Mouse (Mus musculus) embryonic facial prominence, embryonic 12.5 days (tissue): ENCODE results near the gene St8sia4. TPM values are rescaled to one million over a fixed set of nuclear protein-coding genes. Genes with fewer than 3 reads are reported as not detected.

Source experiments
- ATAC-seq: fragments of 200-750 bp; cut with Nextera tagmentation; 2 replicates; pipeline ENCODE4 v1.8.0; 2017; ENCODE audit not compliant: insufficient number of reproducible peaks, insufficient read depth, low FRiP score, low TSS enrichment
- H3K27ac ChIP-seq: fragments of 300-500 bp; sonication (generic); 2 replicates; pipeline ENCODE4 v1.5.1; 2016; ENCODE audit warnings: mild to moderate bottlenecking
- H3K27me3 ChIP-seq: fragments of 300-500 bp; sonication (generic); 2 replicates; pipeline ENCODE4 v1.6.1; 2016; ENCODE audit warnings: mild to moderate bottlenecking, moderate library complexity
- H3K36me3 ChIP-seq: fragments of 300-500 bp; sonication (generic); 2 replicates; pipeline ENCODE4 v1.6.1; 2016; ENCODE audit warnings: mild to moderate bottlenecking
- H3K4me1 ChIP-seq: fragments of 300-500 bp; sonication (generic); 2 replicates; pipeline ENCODE4 v1.6.1; 2016
- H3K4me2 ChIP-seq: fragments of 300-500 bp; sonication (generic); replicated peaks from 2 replicates; pipeline ENCODE4 v1.6.1; 2016; ENCODE audit warnings: mild to moderate bottlenecking, moderate library complexity
- H3K4me3 ChIP-seq: fragments of 300-500 bp; sonication (generic); 2 replicates; pipeline ENCODE4 v1.5.1; 2016; ENCODE audit warnings: mild to moderate bottlenecking
- H3K9ac ChIP-seq: fragments of 300-500 bp; sonication (generic); 2 replicates; pipeline ENCODE4 v1.6.1; 2016; ENCODE audit warnings: mild to moderate bottlenecking, moderate library complexity
- H3K9me3 ChIP-seq: fragments of 300-500 bp; sonication (generic); 2 replicates; pipeline ENCODE4 v1.6.1; 2016; ENCODE audit warnings: mild to moderate bottlenecking, moderate library complexity
- WGBS: fragments of 180-500 bp; shearing (Covaris S2); methylation state at CpG from one replicate; pipeline ENCODE4 v1.1.7; 2016; 5-methylcytosine and 5-hydroxymethylcytosine counted together
- polyA plus RNA-seq: library from polyadenylated mRNA; unstranded; fragments of >200 nt; fragmentation: Nextera tagmentation; extraction: Ambion mirVana; gene quantifications from 2 replicates; pipeline ENCODE4 v1.2.1, GENCODE M21; 2016

St8sia4 gene
- polyA plus RNA-seq = 6.2 and 6.9 TPM in 2 replicates

- H3K4me1 ChIP-seq = no peaks in the 10 kb centered on the region
- H3K4me3 ChIP-seq = peak within 1 kb of the TSS; percentile 53
- H3K27me3 ChIP-seq = no peaks in the 10 kb centered on the region
- no peak within 1 kb of the TSS; the same call in 1 of the 2 replicates for H3K27ac ChIP-seq
- H3K36me3 ChIP-seq = no peaks in the 10 kb centered on the region
- WGBS = under 1% methylated on average over 52 of the region's 52 CpGs
- peak within 1 kb of the TSS; percentile 55 for H3K9ac ChIP-seq
- ATAC-seq = peak; percentile 96
- H3K4me2 ChIP-seq = peak within 1 kb of the TSS; percentile 76
- no peaks in the 10 kb centered on the region for H3K9me3 ChIP-seq
These were observed at the start of gene St8sia4 for GRCm38 (mm10) chr1:95667435-95668252. Gene St8sia4 (minus strand): TSS chr1:95667571.

- Histone ChIP-seq H3K27ac (no peak overlapping the region), H3K9ac (no peak overlapping the region), H3K27me3 (no peaks in the 10 kb centered on the region), H3K4me1 (no peaks in the 10 kb centered on the region), H3K4me3 (no peak overlapping the region), H3K4me2 (no peak overlapping the region), H3K36me3 (no peaks in the 10 kb centered on the region), H3K9me3 (no peaks in the 10 kb centered on the region)
- 71% methylated on average over 3 of the region's 3 CpGs for WGBS
- no peak for ATAC-seq
These were observed 41.8 kb upstream of the St8sia4 start for GRCm38 (mm10) chr1:95709181-95709580.

GRCm38 (mm10) chr1:95699903-95700302 is 32.5 kb upstream of the St8sia4 start:
- Histone ChIP-seq H3K4me2 (no peak overlapping the region), H3K27me3 (no peaks in the 10 kb centered on the region), H3K9ac (no peak overlapping the region), H3K9me3 (no peaks in the 10 kb centered on the region), H3K4me3 (no peak overlapping the region), H3K27ac (no peak overlapping the region), H3K36me3 (no peaks in the 10 kb centered on the region), H3K4me1 (no peaks in the 10 kb centered on the region)
- ATAC-seq = no peak

GRCm38 (mm10) chr1:95674052-95674451 is 6.7 kb upstream of the St8sia4 start:
- Histone ChIP-seq H3K4me3 (no peak overlapping the region), H3K4me1 (no peaks in the 10 kb centered on the region), H3K27me3 (no peaks in the 10 kb centered on the region), H3K36me3 (no peaks in the 10 kb centered on the region), H3K27ac (no peak overlapping the region), H3K4me2 (no peak overlapping the region), H3K9me3 (no peaks in the 10 kb centered on the region), H3K9ac (no peak overlapping the region)
- no peak for ATAC-seq
- WGBS = 77% methylated on average over 3 of the region's 3 CpGs

- Histone ChIP-seq H3K4me1 (no peaks in the 10 kb centered on the region), H3K36me3 (no peaks in the 10 kb centered on the region), H3K9me3 (no peaks in the 10 kb centered on the region), H3K4me2 (peak overlapping the region; percentile 76), H3K27me3 (no peaks in the 10 kb centered on the region), H3K27ac (no peak overlapping the region), H3K9ac (peak overlapping the region; percentile 55), H3K4me3 (peak overlapping the region; percentile 53)
- 11% methylated on average over 6 of the region's 6 CpGs for WGBS
- ATAC-seq = no peak
These were observed 958 bp upstream of the St8sia4 start for GRCm38 (mm10) chr1:95668253-95668805.

GRCm38 (mm10) chr1:95666541-95667320 is 640 bp downstream of the St8sia4 start:
- H3K27me3 ChIP-seq = no peaks in the 10 kb centered on the region
- H3K9ac ChIP-seq = peak overlapping the region; percentile 55
- under 1% methylated on average over 14 of the region's 14 CpGs for WGBS
- H3K36me3 ChIP-seq = no peaks in the 10 kb centered on the region
- peak overlapping the region; percentile 76 for H3K4me2 ChIP-seq
- no peak overlapping the region for H3K27ac ChIP-seq
- peak overlapping the region; percentile 53 for H3K4me3 ChIP-seq
- no peak for ATAC-seq
- no peaks in the 10 kb centered on the region for H3K9me3 ChIP-seq
- H3K4me1 ChIP-seq = no peaks in the 10 kb centered on the region

GRCm38 (mm10) chr1:95665951-95666484 is 1.4 kb downstream of the St8sia4 start:
- ATAC-seq = no peak
- 2% methylated on average over 17 of the region's 17 CpGs for WGBS
- Histone ChIP-seq H3K9me3 (no peaks in the 10 kb centered on the region), H3K27me3 (no peaks in the 10 kb centered on the region), H3K4me1 (no peaks in the 10 kb centered on the region), H3K36me3 (no peaks in the 10 kb centered on the region), H3K4me2 (peak overlapping the region; percentile 76), H3K27ac (no peak overlapping the region), H3K9ac (peak overlapping the region; percentile 30; the same call in 1 of the 2 replicates), H3K4me3 (peak overlapping the region; percentile 53)

GRCm38 (mm10) chr1:95664969-95665702 is 2.2 kb downstream of the St8sia4 start:
- H3K4me3 ChIP-seq = peak overlapping the region; percentile 53
- WGBS = 12% methylated on average over 21 of the region's 22 CpGs
- peak overlapping the region; percentile 21 for H3K9ac ChIP-seq
- peak overlapping the region; percentile 76 for H3K4me2 ChIP-seq
- H3K4me1 ChIP-seq = no peaks in the 10 kb centered on the region
- no peaks in the 10 kb centered on the region for H3K9me3 ChIP-seq
- H3K27ac ChIP-seq = no peak overlapping the region; the same call in 1 of the 2 replicates
- no peaks in the 10 kb centered on the region for H3K27me3 ChIP-seq
- H3K36me3 ChIP-seq = no peaks in the 10 kb centered on the region
- ATAC-seq = no peak; the same call in 1 of the 2 replicates

- no peak overlapping the region for H3K9ac ChIP-seq
- no peaks in the 10 kb centered on the region for H3K27me3 ChIP-seq
- no peak for ATAC-seq
- 0 out of 2 replicates have a peak overlapping the region, but pooled peaks have one; percentile 53 for H3K4me3 ChIP-seq
- no peaks in the 10 kb centered on the region for H3K4me1 ChIP-seq
- H3K4me2 ChIP-seq = peak overlapping the region; percentile 76
- H3K27ac ChIP-seq = no peak overlapping the region
- H3K36me3 ChIP-seq = no peaks in the 10 kb centered on the region
- H3K9me3 ChIP-seq = no peaks in the 10 kb centered on the region
- WGBS = 26% methylated on average over 4 of the region's 4 CpGs
These were observed 3.0 kb downstream of the St8sia4 start for GRCm38 (mm10) chr1:95664321-95664825.

GRCm38 (mm10) chr1:95657051-95657668 is 10.2 kb downstream of the St8sia4 start:
- 73% methylated on average over 5 of the region's 5 CpGs for WGBS
- Histone ChIP-seq H3K9ac (no peak overlapping the region), H3K9me3 (no peaks in the 10 kb centered on the region), H3K4me1 (no peaks in the 10 kb centered on the region), H3K4me2 (no peak overlapping the region), H3K4me3 (no peak overlapping the region), H3K27me3 (no peaks in the 10 kb centered on the region), H3K36me3 (no peaks in the 10 kb centered on the region), H3K27ac (no peak overlapping the region)
- ATAC-seq = no peak
